Comparison of ENCODE assay signal across 16 mouse cellular contexts in genomic region chr19:40247268-40247666, GRCm38 (mm10). TPM values are rescaled to one million over a fixed set of nuclear protein-coding genes. Genes with fewer than 3 reads are reported as not detected.
DNase-seq lines count a peak whose midpoint lies in the region; ATAC-seq and TF ChIP-seq lines count a peak whose summit lies in the region.
"Had no signal": no experiment of that assay in that cellular context is flagged by ENCODE, and none has a peak within 500 bp of the region (broad histone marks: within the 10 kb centered on the region; RNA-seq: fewer than 3 reads in every experiment).

No protein-coding gene starts in this region.

- H3K9me3 ChIP-seq in forebrain, embryonic 10.5 days, result no peaks in the 10 kb centered on the region
- H3K9me3 ChIP-seq in forebrain, embryonic 13.5 days (replicated peaks), result no peaks in the 10 kb centered on the region
- H3K9me3 ChIP-seq in lung, embryonic 14.5 days (ENCODE audit: low read depth, low read length), result no peaks in the 10 kb centered on the region
- H3K9me3 ChIP-seq in heart, embryonic 10.5 days, result no peaks in the 10 kb centered on the region
- H3K9me3 ChIP-seq: forebrain, embryonic 12.5 days; heart, embryonic 15.5 days; limb, embryonic 15.5 days; midbrain, embryonic 12.5 days; neural tube, embryonic 12.5 days had no signal

- H3K4me3 ChIP-seq in forebrain, embryonic 10.5 days, result no peak overlapping the region
- H3K4me3 ChIP-seq in forebrain, embryonic 13.5 days, result no peak overlapping the region
- H3K4me3 ChIP-seq in lung, embryonic 14.5 days (ENCODE audit: low read depth, low read length), result no peak overlapping the region
- H3K4me3 ChIP-seq in lung, adult 2 months (replicated peaks; ENCODE audit: extremely low read depth, low read depth, low read length), result no peak overlapping the region
- H3K4me3 ChIP-seq in heart, embryonic 10.5 days, result no peak overlapping the region
- H3K4me3 ChIP-seq: forebrain, embryonic 12.5 days; heart, embryonic 15.5 days; limb, embryonic 15.5 days; midbrain, embryonic 12.5 days; neural tube, embryonic 12.5 days had no signal

- TF ChIP-seq POLR2A in lung, adult 2 months (IDR thresholded peaks at IDR 0.05; ENCODE audit: borderline replicate concordance, extremely low read depth, low read depth, low read length), result no peak

- TF ChIP-seq CTCF in lung, embryonic 14.5 days (IDR thresholded peaks at IDR 0.05; ENCODE audit: low read depth), result no peak
- no peak for TF ChIP-seq CTCF in lung, adult 2 months (IDR thresholded peaks at IDR 0.05; ENCODE audit: insufficient read depth, low read length)

- no peak overlapping the region for H3K4me2 ChIP-seq in forebrain, embryonic 13.5 days
- no peak overlapping the region for H3K4me2 ChIP-seq in lung, embryonic 14.5 days
- H3K4me2 ChIP-seq: forebrain, embryonic 12.5 days; heart, embryonic 15.5 days; limb, embryonic 15.5 days; midbrain, embryonic 12.5 days; neural tube, embryonic 12.5 days had no signal

- ATAC-seq in forebrain, embryonic 13.5 days, result no peak
- ATAC-seq in lung, embryonic 14.5 days (ENCODE audit: insufficient read depth), result no peak
- ATAC-seq in inflammation-experienced regulatory T-cells, adult 6 months, result no peak

- peaks cover 15% of the 10 kb centered on the region for H3K4me1 ChIP-seq in forebrain, embryonic 10.5 days
- H3K4me1 ChIP-seq in forebrain, embryonic 13.5 days, result no peaks in the 10 kb centered on the region
- no peaks in the 10 kb centered on the region for H3K4me1 ChIP-seq in lung, embryonic 14.5 days (ENCODE audit: insufficient read depth)
- H3K4me1 ChIP-seq in lung, adult 2 months (ENCODE audit: control insufficient read depth, insufficient read depth, low read length), result peaks cover 10% of the 10 kb centered on the region
- H3K4me1 ChIP-seq in heart, embryonic 10.5 days, result peaks cover 36% of the 10 kb centered on the region
- H3K4me1 ChIP-seq: limb, embryonic 15.5 days; neural tube, embryonic 12.5 days had no signal

- H3K36me3 ChIP-seq in forebrain, embryonic 10.5 days (replicated peaks), result peaks cover 18% of the 10 kb centered on the region
- H3K36me3 ChIP-seq in forebrain, embryonic 13.5 days (ENCODE audit: poor library complexity, severe bottlenecking), result no peaks in the 10 kb centered on the region
- 0 out of 2 replicates have a peak, but pooled peaks cover 3% of the 10 kb centered on the region for H3K36me3 ChIP-seq in lung, embryonic 14.5 days (ENCODE audit: insufficient read depth)
- peaks cover 34% of the 10 kb centered on the region for H3K36me3 ChIP-seq in heart, embryonic 10.5 days
- H3K36me3 ChIP-seq: forebrain, embryonic 12.5 days; midbrain, embryonic 12.5 days; neural tube, embryonic 12.5 days had no signal

- H3K27me3 ChIP-seq in forebrain, embryonic 10.5 days (ENCODE audit: poor library complexity, severe bottlenecking), result no peaks in the 10 kb centered on the region
- H3K27me3 ChIP-seq in forebrain, embryonic 13.5 days, result no peaks in the 10 kb centered on the region
- no peaks in the 10 kb centered on the region for H3K27me3 ChIP-seq in lung, embryonic 14.5 days (ENCODE audit: insufficient read depth, low read length)
- H3K27me3 ChIP-seq in heart, embryonic 10.5 days (ENCODE audit: insufficient read depth, poor library complexity, severe bottlenecking), result no peaks in the 10 kb centered on the region
- H3K27me3 ChIP-seq: forebrain, embryonic 12.5 days; heart, embryonic 15.5 days; limb, embryonic 15.5 days; midbrain, embryonic 12.5 days; neural tube, embryonic 12.5 days had no signal

- 0 out of 2 replicates have a peak overlapping the region, but pooled peaks have one; percentile 40 for H3K27ac ChIP-seq in forebrain, embryonic 10.5 days
- H3K27ac ChIP-seq in forebrain, embryonic 13.5 days, result no peak overlapping the region
- H3K27ac ChIP-seq in lung, embryonic 14.5 days (ENCODE audit: low read depth), result no peak overlapping the region
- H3K27ac ChIP-seq in heart, embryonic 10.5 days, result peak overlapping the region; percentile 77; the same call in 1 of the 2 replicates
- H3K27ac ChIP-seq: forebrain, embryonic 12.5 days; heart, embryonic 15.5 days; limb, embryonic 15.5 days; midbrain, embryonic 12.5 days; neural tube, embryonic 12.5 days had no signal

- no peak overlapping the region for H3K9ac ChIP-seq in forebrain, embryonic 13.5 days
- no peak overlapping the region for H3K9ac ChIP-seq in lung, embryonic 14.5 days
- H3K9ac ChIP-seq: forebrain, embryonic 12.5 days; heart, embryonic 15.5 days; limb, embryonic 15.5 days; midbrain, embryonic 12.5 days; neural tube, embryonic 12.5 days had no signal

- no peak for DNase-seq in forebrain, embryonic 10.5 days (ENCODE audit: extremely low spot score, low spot score)
- peak; percentile 40 for DNase-seq in lung, embryonic 14.5 days
- DNase-seq in lung, adult 2 months, result no peak
- DNase-seq in heart, embryonic 10.5 days (ENCODE audit: low spot score), result no peak
- peak; percentile 72 for DNase-seq in skeletal muscle tissue, adult 2 months (ENCODE audit: low read depth, low spot score)
- DNase-seq in layer of hippocampus, adult 11-12 months (ENCODE audit: low spot score), result no peak
- DNase-seq: cerebellum, postnatal 36 days; kidney, adult 18-20 months; right cerebral cortex, postnatal 25 days had no signal

- WGBS in forebrain, embryonic 10.5 days, result 54% methylated on average over 5 of the region's 5 CpGs
- WGBS in forebrain, embryonic 13.5 days, result 15% methylated on average over 5 of the region's 5 CpGs
- WGBS in lung, embryonic 14.5 days, result 49% methylated on average over 5 of the region's 5 CpGs
- WGBS in lung, adult 2 months, result 19% methylated on average over 5 of the region's 5 CpGs
- 27% methylated on average over 5 of the region's 5 CpGs for WGBS in heart, embryonic 10.5 days

RNA-seq across cellular contexts. Expression of gene Pdlim1, which starts 24.4 kb away (rescaled TPM):
- polyA plus RNA-seq in forebrain, embryonic 10.5 days (2016; fragmentation: Nextera tagmentation; extraction: Ambion mirVana), result 96.1 and 108 TPM in 2 replicates
- 38.5 and 39.4 TPM in 2 replicates for polyA plus RNA-seq in forebrain, embryonic 13.5 days (2015; fragmentation: Nextera tagmentation; extraction: Ambion mirVana)
- polyA plus RNA-seq in lung, embryonic 14.5 days (2014; fragmentation: Nextera tagmentation; extraction: Ambion mirVana), result 130 and 135 TPM in 2 replicates
- polyA plus RNA-seq in lung, adult 2 months (2012; rRNA removed), result 119 and 148 TPM in 2 replicates
- polyA plus RNA-seq in heart, embryonic 10.5 days (2016; fragmentation: Nextera tagmentation; extraction: Ambion mirVana), result 262 and 337 TPM in 2 replicates
- 100 to 1,000 TPM; 103 to 158 (median 146) TPM for polyA plus RNA-seq in inflammation-experienced regulatory T-cells, adult 6 months (2017; shearing (Covaris generic))

Comparison
In these comparisons a context has a peak if more than half of its experiments do, and no peak if none do; other contexts are left out.
1. DNase-seq: peak in lung, embryonic 14.5 days (single experiment) and skeletal muscle tissue, adult 2 months (single experiment); none in forebrain, embryonic 10.5 days (single experiment), lung, adult 2 months (single experiment), heart, embryonic 10.5 days (single experiment) and layer of hippocampus, adult 11-12 months (single experiment).
2. H3K27ac ChIP-seq: peak in forebrain, embryonic 10.5 days (single experiment) and heart, embryonic 10.5 days (single experiment); none in forebrain, embryonic 13.5 days (single experiment) and lung, embryonic 14.5 days (single experiment).